Mouse (Mus musculus): ENCODE results near the gene Ell. TPM values are rescaled to one million over a fixed set of nuclear protein-coding genes. Genes with fewer than 3 reads are reported as not detected.
"Not testable (repeated sequence)": the region's sequence is repeated elsewhere in the genome, so short reads cannot be mapped to it uniquely, and the experiment has no call there.

The Ell gene
- polyA plus RNA-seq, 1 experiment from 2014 or later, result 17.2 TPM

- Histone ChIP-seq H3K27ac (no peak overlapping the region), H3K36me3 (peaks cover 96% of the 10 kb centered on the region), H3K4me2 (no peak overlapping the region), H3K4me3 (no peak overlapping the region), H3K4me1 (replicated peaks) (no peaks in the 10 kb centered on the region; the same call in 1 of the 2 replicates), H3K9ac (no peak overlapping the region), H3K27me3 (no peaks in the 10 kb centered on the region), H3K9me3 (no peaks in the 10 kb centered on the region)
- peak; percentile 47 for ATAC-seq (ENCODE audit: low FRiP score)
- WGBS, result 89% methylated on average over 9 of the region's 9 CpGs
Measured at GRCm38 (mm10) chr8:70584606-70585257, 45.5 kb downstream of the Ell start.

DNA sequence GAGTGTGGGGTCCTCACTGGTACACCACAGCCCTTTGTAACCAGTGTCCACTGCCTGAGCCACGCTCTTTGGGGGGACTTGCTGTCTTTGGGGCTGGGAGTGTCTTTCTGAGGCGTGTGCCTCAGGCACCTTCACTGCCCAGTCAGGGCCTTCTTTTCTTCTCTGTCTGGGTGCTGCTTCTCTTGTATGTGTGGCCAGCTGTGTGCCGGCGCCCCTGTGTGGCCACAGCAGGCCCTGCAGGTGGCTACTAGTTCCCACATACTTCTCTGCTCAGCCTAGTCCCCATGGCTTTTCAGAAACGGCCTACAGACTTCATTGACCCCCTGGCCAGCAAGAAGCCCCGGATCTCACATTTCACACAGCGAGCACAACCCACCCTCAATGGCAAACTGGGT, 46.0 kb downstream of the Ell start:
- no peak overlapping the region for H3K27ac ChIP-seq
- 42% methylated on average over 7 of the region's 7 CpGs for WGBS
- no peak overlapping the region for H3K9ac ChIP-seq
- no peaks in the 10 kb centered on the region; the same call in 1 of the 2 replicates for H3K4me1 ChIP-seq (replicated peaks)
- H3K9me3 ChIP-seq, result no peaks in the 10 kb centered on the region
- no peak overlapping the region for H3K4me3 ChIP-seq
- no peak overlapping the region for H3K4me2 ChIP-seq
- H3K27me3 ChIP-seq, result no peaks in the 10 kb centered on the region
- peak; percentile 59 for ATAC-seq (ENCODE audit: low FRiP score)
- H3K36me3 ChIP-seq, result peaks cover 96% of the 10 kb centered on the region

DNA sequence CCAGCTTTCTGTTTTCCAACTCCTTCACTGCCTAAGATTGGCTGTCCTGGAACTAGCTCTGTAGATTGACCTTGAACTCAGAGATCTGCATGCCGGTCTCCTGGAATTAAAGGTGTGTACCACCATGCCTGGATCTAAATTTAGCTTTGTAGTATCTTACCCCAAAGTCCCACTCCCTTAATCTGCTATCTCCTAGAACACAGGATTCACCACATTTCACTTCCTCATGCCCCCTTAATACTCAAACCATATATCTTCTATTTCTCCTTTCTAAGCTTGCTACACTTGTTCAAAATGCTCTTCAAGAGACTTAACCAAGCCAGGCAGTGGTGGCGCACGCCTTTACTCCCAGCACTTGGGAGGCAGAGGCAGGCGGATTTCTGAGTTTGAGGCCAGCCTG, 48.7 kb downstream of the Ell start:
- H3K36me3 ChIP-seq, result peaks cover 88% of the 10 kb centered on the region
- H3K9ac ChIP-seq; H3K9me3 ChIP-seq; H3K4me2 ChIP-seq; H3K4me1 ChIP-seq (replicated peaks); ATAC-seq (ENCODE audit: low FRiP score); H3K4me3 ChIP-seq; H3K27me3 ChIP-seq; H3K27ac ChIP-seq: not testable (repeated sequence)
- 93% methylated on average over 4 of the region's 4 CpGs for WGBS

DNA sequence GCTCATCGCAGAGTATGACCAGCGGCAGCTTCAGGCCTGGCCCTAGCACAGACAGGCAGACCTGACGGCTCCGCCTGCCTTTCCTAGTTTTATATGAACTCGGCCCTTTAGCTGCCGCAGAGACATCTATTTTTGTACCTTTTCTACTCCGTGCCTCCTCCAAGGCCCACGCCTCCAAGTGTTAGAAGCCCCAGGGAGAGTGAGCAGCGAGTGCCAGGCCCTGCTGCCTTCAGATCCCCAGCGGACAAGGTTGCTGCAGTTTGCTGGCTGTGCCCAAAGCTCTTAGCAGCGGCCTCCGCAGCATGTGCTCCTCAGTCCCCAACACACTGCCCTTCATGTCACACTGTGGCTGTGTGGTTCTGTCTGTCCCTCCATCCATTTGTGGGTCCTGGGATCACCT, 52.3 kb downstream of the Ell start:
- 92% methylated on average over 12 of the region's 12 CpGs for WGBS
- Histone ChIP-seq H3K4me1 (replicated peaks) (peaks cover 32% of the 10 kb centered on the region), H3K9me3 (no peaks in the 10 kb centered on the region), H3K4me2 (no peak overlapping the region), H3K27me3 (peaks cover 8% of the 10 kb centered on the region), H3K4me3 (no peak overlapping the region), H3K36me3 (peaks cover 65% of the 10 kb centered on the region), H3K9ac (no peak overlapping the region), H3K27ac (no peak overlapping the region)
- no peak for ATAC-seq (ENCODE audit: low FRiP score)

GRCm38 (mm10) chr8:70593173-70593572, 53.9 kb downstream of the Ell start:
- Histone ChIP-seq H3K9ac (0 out of 2 replicates have a peak overlapping the region, but pooled peaks have one; percentile 83), H3K4me1 (replicated peaks) (peaks cover 48% of the 10 kb centered on the region), H3K4me3 (0 out of 2 replicates have a peak overlapping the region, but pooled peaks have one; percentile 64), H3K27me3 (peaks cover 15% of the 10 kb centered on the region), H3K9me3 (no peaks in the 10 kb centered on the region), H3K36me3 (peaks cover 57% of the 10 kb centered on the region), H3K27ac (peak overlapping the region; percentile 60), H3K4me2 (peak overlapping the region; percentile 97)
- no peak for ATAC-seq (ENCODE audit: low FRiP score)
- 48% methylated on average over 7 of the region's 8 CpGs for WGBS

- Histone ChIP-seq H3K27ac (peak within 1 kb of the TSS; percentile 83), H3K4me3 (peak within 1 kb of the TSS; percentile 64), H3K9me3 (no peaks in the 10 kb centered on the region), H3K4me2 (peak within 1 kb of the TSS; percentile 97), H3K4me1 (replicated peaks) (peaks cover 58% of the 10 kb centered on the region), H3K27me3 (peaks cover 15% of the 10 kb centered on the region), H3K36me3 (peaks cover 49% of the 10 kb centered on the region), H3K9ac (peak within 1 kb of the TSS; percentile 83)
- ATAC-seq (ENCODE audit: low FRiP score), result peak; percentile 82
- 1% methylated on average over 40 of the region's 40 CpGs for WGBS
Measured at GRCm38 (mm10) chr8:70593961-70594609, 54.8 kb downstream of the Ell start, which contains the start of gene Isyna1. Isyna1 (plus strand) TSS chr8:70594373.

DNA sequence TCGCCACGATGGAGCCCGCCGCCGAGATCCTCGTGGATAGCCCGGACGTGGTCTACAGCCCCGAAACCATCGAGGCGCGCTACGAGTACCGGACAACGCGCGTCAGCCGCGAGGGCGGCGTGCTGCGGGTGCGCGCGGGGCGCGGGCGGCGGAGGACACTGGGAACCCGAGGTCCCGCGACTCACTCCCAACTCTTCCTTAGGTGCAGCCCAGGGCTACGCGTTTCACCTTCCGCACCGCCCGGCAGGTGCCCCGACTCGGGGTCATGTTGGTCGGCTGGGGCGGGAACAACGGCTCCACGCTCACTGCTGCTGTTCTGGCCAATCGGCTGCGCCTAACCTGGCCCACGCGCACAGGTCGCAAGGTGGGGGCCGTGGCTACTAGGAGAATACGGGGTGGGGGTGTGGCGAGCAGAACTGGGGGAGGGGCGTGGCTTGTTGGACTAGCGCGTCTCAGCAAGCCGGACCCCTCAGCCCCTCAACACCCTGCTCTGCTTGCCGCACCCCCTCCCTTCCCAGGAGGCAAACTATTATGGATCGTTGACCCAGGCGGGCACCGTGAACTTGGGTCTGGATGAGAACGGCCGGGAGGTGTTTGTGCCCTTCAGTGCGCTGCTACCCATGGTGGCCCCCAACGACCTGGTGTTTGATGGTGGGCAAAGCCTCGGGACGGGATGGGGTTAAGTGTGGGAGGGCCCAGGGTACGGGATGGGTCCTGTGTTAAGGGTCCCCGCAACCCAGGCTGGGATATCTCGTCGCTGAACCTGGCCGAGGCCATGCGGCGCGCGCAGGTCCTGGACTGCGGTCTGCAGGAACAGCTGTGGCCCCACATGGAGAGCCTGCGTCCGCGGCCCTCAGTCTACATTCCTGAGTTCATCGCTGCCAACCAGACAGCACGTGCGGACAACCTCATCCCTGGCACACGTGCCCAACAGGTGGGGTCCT, 55.6 kb downstream of the Ell start:
- peaks cover 43% of the 10 kb centered on the region for H3K36me3 ChIP-seq
- no peaks in the 10 kb centered on the region for H3K9me3 ChIP-seq
- WGBS, result 12% methylated on average over 57 of the region's 82 CpGs
- H3K4me3 ChIP-seq, result peak overlapping the region; percentile 64
- peak overlapping the region; percentile 83 for H3K9ac ChIP-seq
- H3K27ac ChIP-seq, result peak overlapping the region; percentile 83
- H3K4me1 ChIP-seq (replicated peaks), result peaks cover 66% of the 10 kb centered on the region
- peak; percentile 26 for ATAC-seq (ENCODE audit: low FRiP score)
- peaks cover 15% of the 10 kb centered on the region for H3K27me3 ChIP-seq
- peak overlapping the region; percentile 97 for H3K4me2 ChIP-seq

DNA sequence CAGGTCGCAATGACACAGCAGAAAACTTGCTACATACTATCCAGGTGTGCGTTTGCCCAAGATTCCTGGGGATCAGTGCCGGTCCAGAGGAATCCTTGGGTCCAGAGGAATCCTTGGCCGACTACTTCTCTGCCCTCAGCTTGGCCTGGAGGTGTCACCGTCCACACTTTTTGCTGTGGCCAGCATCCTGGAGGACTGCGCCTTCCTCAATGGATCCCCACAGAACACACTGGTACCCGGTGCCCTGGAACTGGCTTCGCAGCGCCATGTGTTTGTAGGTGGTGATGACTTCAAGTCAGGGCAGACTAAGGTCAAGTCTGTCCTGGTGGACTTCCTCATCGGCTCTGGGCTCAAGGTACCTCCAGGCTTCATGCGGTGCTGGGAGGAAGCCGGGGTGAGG, 56.6 kb downstream of the Ell start:
- Histone ChIP-seq H3K9me3 (no peaks in the 10 kb centered on the region), H3K9ac (no peak overlapping the region), H3K4me3 (peak overlapping the region; percentile 64; the same call in 1 of the 2 replicates), H3K27me3 (peaks cover 15% of the 10 kb centered on the region), H3K36me3 (peaks cover 33% of the 10 kb centered on the region), H3K27ac (no peak overlapping the region), H3K4me2 (peak overlapping the region; percentile 97; the same call in 1 of the 2 replicates), H3K4me1 (replicated peaks) (peaks cover 75% of the 10 kb centered on the region)
- 93% methylated on average over 12 of the region's 12 CpGs for WGBS
- ATAC-seq (ENCODE audit: low FRiP score), result no peak

DNA sequence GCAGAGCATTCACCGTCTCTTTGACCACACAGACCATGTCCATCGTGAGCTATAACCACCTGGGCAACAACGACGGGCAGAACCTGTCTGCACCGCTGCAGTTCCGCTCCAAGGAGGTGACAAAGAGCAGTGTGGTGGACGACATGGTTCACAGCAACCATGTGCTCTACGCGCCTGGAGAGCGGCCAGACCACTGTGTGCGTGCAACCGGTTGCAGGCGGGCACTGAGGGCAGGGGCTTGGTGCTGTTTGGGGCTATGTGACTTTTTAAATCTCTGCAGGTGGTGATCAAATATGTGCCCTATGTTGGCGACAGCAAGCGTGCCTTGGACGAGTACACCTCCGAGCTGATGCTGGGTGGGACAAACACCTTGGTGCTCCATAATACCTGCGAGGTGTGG, 57.0 kb downstream of the Ell start:
- 95% methylated on average over 18 of the region's 18 CpGs for WGBS
- no peak overlapping the region for H3K27ac ChIP-seq

GRCm38 (mm10) chr8:70596775-70597416, 57.6 kb downstream of the Ell start:
- no peaks in the 10 kb centered on the region for H3K9me3 ChIP-seq
- H3K4me3 ChIP-seq, result peak overlapping the region; percentile 14
- peaks cover 86% of the 10 kb centered on the region for H3K4me1 ChIP-seq (replicated peaks)
- H3K9ac ChIP-seq, result peak overlapping the region; percentile 80; the same call in 1 of the 2 replicates
- peak overlapping the region; percentile 70 for H3K4me2 ChIP-seq
- H3K27ac ChIP-seq, result 0 out of 2 replicates have a peak overlapping the region, but pooled peaks have one; percentile 48
- H3K27me3 ChIP-seq, result peaks cover 15% of the 10 kb centered on the region
- ATAC-seq (ENCODE audit: low FRiP score), result no peak
- 83% methylated on average over 17 of the region's 17 CpGs for WGBS
- H3K36me3 ChIP-seq, result peaks cover 24% of the 10 kb centered on the region

More for the DNA sequence above, 57.0 kb downstream of the Ell start:
- no peak overlapping the region for H3K9ac ChIP-seq
- H3K36me3 ChIP-seq, result peaks cover 31% of the 10 kb centered on the region
- peaks cover 79% of the 10 kb centered on the region for H3K4me1 ChIP-seq (replicated peaks)
- H3K4me3 ChIP-seq, result no peak overlapping the region
- no peak for ATAC-seq (ENCODE audit: low FRiP score)
- H3K9me3 ChIP-seq, result no peaks in the 10 kb centered on the region
- H3K27me3 ChIP-seq, result peaks cover 15% of the 10 kb centered on the region
- 0 out of 2 replicates have a peak overlapping the region, but pooled peaks have one; percentile 1 for H3K4me2 ChIP-seq

DNA sequence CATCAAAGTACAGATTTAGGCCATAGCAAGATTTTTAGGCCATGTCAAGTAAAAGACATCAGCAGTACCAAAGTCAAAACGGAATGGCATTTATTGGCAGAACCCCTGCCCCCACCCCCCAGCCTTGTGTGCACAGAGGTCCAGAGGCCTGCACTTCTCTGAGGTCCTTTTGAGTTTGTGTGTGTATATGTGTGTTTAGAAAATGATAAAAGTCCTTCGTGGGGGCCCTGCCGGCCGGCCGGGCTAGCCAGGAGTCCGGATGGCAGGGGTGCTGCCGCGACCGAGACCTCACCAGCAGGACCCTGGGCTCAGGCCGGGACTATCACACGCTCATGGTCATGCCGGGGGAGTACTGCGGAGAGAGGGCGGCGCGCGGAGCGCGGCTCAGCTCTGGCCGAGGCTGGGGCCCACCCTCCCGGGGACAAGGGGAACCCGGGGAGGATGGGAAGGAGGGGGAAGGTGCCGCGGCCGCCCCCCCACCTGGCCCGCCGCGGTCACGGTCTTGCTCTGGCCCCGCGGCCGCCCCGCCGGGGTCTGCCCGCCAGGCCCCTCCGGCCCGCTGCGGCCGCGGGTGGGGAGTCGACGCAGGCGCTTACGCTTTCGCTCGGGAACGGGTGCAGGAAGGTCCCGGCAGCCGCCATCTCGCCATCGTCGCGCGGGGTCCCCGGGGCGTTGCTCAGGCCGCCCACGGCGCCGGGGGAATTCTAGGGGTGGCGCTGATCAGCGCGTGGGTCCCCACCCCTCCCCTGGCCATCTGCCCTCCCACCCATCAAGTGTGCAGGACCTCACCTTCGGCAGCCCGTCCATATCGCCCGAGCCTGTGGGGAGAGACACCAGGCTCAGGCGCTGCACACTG, 58.4 kb downstream of the Ell start:
- peak overlapping the region; percentile 48 for H3K27ac ChIP-seq
- ATAC-seq (ENCODE audit: low FRiP score), result no peak
- peak overlapping the region; percentile 80 for H3K9ac ChIP-seq
- peak overlapping the region; percentile 70 for H3K4me2 ChIP-seq
- H3K36me3 ChIP-seq, result peaks cover 27% of the 10 kb centered on the region
- H3K9me3 ChIP-seq, result no peaks in the 10 kb centered on the region
- peaks cover 92% of the 10 kb centered on the region for H3K4me1 ChIP-seq (replicated peaks)
- peak overlapping the region; percentile 41 for H3K4me3 ChIP-seq
- WGBS, result 7% methylated on average over 67 of the region's 68 CpGs
- H3K27me3 ChIP-seq, result peaks cover 15% of the 10 kb centered on the region

Data from hindbrain, embryonic 13.5 days (tissue).